Mouse (Mus musculus): Measurements from ENCODE around the gene Ddit4. TPM values are rescaled to one million over a fixed set of nuclear protein-coding genes. Genes with fewer than 3 reads are reported as not detected.

Gene Ddit4
- polyA plus RNA-seq, 1 experiment, result 266 TPM

DNA sequence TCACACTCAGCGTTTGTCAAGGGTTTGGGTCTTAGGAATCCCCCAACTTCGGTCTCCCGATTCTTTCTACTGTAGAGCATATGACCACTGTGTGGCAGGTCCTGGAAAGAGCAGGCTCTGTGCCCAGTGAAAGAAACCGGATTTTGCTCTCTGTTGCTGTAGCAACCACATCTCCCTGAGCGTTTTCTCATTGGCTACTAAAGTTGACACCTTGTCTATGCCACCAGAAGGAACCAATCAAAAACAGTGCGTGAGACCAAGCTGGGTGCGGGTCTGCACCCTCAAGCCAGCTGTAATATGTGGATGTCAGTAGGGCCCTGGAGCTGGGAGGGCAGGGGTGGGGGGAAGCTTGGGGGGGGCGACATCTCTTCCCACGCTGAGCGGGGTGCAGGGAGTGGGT, 20.6 kb downstream of the Ddit4 start:
- H3ac ChIP-seq (ENCODE audit: control insufficient read depth, insufficient read length), result no peak overlapping the region
- no peaks in the 10 kb centered on the region for H3K36me3 ChIP-seq (ENCODE audit: control insufficient read depth, insufficient read depth)
- H3K4me2 ChIP-seq (ENCODE audit: low read depth), result no peak overlapping the region
- H3K79me2 ChIP-seq (ENCODE audit: control insufficient read depth, insufficient read depth), result no peaks in the 10 kb centered on the region
- no peak for TF ChIP-seq SRF (IDR thresholded peaks at IDR 0.05; ENCODE audit: control insufficient read depth, insufficient read length, low read depth)
- TF ChIP-seq REST (IDR thresholded peaks at IDR 0.05; ENCODE audit: insufficient read depth, insufficient read length), result no peak
- TF ChIP-seq MYOD1 (IDR thresholded peaks at IDR 0.05; ENCODE audit: control insufficient read depth in 1 of 3, insufficient read length in 2 of 3, low read depth in 2 of 3), result no peak
- TF ChIP-seq CEBPB (IDR thresholded peaks at IDR 0.05; ENCODE audit: insufficient read depth, poor library complexity, severe bottlenecking), result no peak
- TF ChIP-seq E2F4 (IDR thresholded peaks at IDR 0.05; ENCODE audit: insufficient read depth), result no peak
- no peak for TF ChIP-seq MAX (IDR thresholded peaks at IDR 0.05; ENCODE audit: low read depth)
- TF ChIP-seq TCF12 (IDR thresholded peaks at IDR 0.05; ENCODE audit: insufficient read depth, poor library complexity, severe bottlenecking), result no peak
- TF ChIP-seq POLR2A (IDR thresholded peaks at IDR 0.05; ENCODE audit: insufficient read length, low read depth), result no peak
- TF ChIP-seq MYOG (IDR thresholded peaks at IDR 0.05; ENCODE audit: control insufficient read depth in 1 of 3, insufficient read depth in 1 of 3, insufficient read length in 2 of 3, low read depth in 2 of 3), result no peak
- no peak for TF ChIP-seq USF1 (IDR thresholded peaks at IDR 0.05; ENCODE audit: low read depth)
- no peak for TF ChIP-seq TCF3 (IDR thresholded peaks at IDR 0.05; ENCODE audit: insufficient read length, low read depth)
- H3K4me3 ChIP-seq, result no peak overlapping the region
- H3K27me3 ChIP-seq (ENCODE audit: control insufficient read depth, insufficient read depth, insufficient read length), result no peaks in the 10 kb centered on the region

- TF ChIP-seq USF1 (IDR thresholded peaks at IDR 0.05; ENCODE audit: low read depth) (no peak), POLR2AphosphoS2 (IDR thresholded peaks at IDR 0.05; ENCODE audit: insufficient read length, low read depth) (no peak), MAX (IDR thresholded peaks at IDR 0.05; ENCODE audit: low read depth) (no peak), E2F4 (IDR thresholded peaks at IDR 0.05; ENCODE audit: insufficient read depth) (no peak), REST (IDR thresholded peaks at IDR 0.05; ENCODE audit: insufficient read depth, insufficient read length) (no peak), CEBPB (IDR thresholded peaks at IDR 0.05; ENCODE audit: insufficient read depth, poor library complexity, severe bottlenecking) (no peak), SRF (IDR thresholded peaks at IDR 0.05; ENCODE audit: control insufficient read depth, insufficient read length, low read depth) (no peak), MYOG (IDR thresholded peaks at IDR 0.05; ENCODE audit: control insufficient read depth in 1 of 3, insufficient read depth in 1 of 3, insufficient read length in 2 of 3, low read depth in 2 of 3) (no peak), TCF3 (IDR thresholded peaks at IDR 0.05; ENCODE audit: insufficient read length, low read depth) (no peak), MYOD1 (IDR thresholded peaks at IDR 0.05; ENCODE audit: control insufficient read depth in 1 of 3, insufficient read length in 2 of 3, low read depth in 2 of 3) (no peak), TCF12 (IDR thresholded peaks at IDR 0.05; ENCODE audit: insufficient read depth, poor library complexity, severe bottlenecking) (no peak), POLR2A (IDR thresholded peaks at IDR 0.05; ENCODE audit: insufficient read length, low read depth) (no peak)
Measured at GRCm38 (mm10) chr10:59929205-59929604, 22.4 kb downstream of the Ddit4 start.

DNA sequence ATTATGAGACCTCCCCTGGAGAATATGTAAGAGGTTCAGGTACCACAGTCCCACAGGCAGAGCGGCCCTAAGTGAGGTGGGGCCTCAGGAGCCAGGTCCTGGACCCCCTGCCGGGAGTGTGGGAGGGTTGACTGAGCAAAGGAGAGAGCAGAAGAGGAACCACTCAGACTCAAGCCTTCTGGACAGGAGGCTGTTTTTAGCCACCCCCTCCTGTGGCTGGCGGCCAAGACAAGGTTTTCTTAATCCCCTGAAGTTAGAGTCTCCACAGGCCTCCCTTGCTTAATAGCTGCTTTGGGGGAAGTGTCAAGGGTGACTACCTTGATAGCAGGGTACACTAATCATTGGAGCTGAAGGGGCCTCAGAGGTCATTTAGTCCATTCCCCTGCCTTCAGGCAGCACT, 27.3 kb downstream of the Ddit4 start:
- Histone ChIP-seq H3K4me2 (ENCODE audit: low read depth) (no peak overlapping the region), H3K4me3 (no peak overlapping the region), H3K27me3 (ENCODE audit: control insufficient read depth, insufficient read depth, insufficient read length) (no peaks in the 10 kb centered on the region), H3K79me2 (ENCODE audit: control insufficient read depth, insufficient read depth) (no peaks in the 10 kb centered on the region), H3K36me3 (ENCODE audit: control insufficient read depth, insufficient read depth) (no peaks in the 10 kb centered on the region), H3ac (ENCODE audit: control insufficient read depth, insufficient read length) (no peak overlapping the region)
- TF ChIP-seq POLR2AphosphoS2 (IDR thresholded peaks at IDR 0.05; ENCODE audit: insufficient read length, low read depth) (no peak), USF1 (IDR thresholded peaks at IDR 0.05; ENCODE audit: low read depth) (no peak), SRF (IDR thresholded peaks at IDR 0.05; ENCODE audit: control insufficient read depth, insufficient read length, low read depth) (no peak), MAX (IDR thresholded peaks at IDR 0.05; ENCODE audit: low read depth) (no peak), TCF3 (IDR thresholded peaks at IDR 0.05; ENCODE audit: insufficient read length, low read depth) (no peak), TCF12 (IDR thresholded peaks at IDR 0.05; ENCODE audit: insufficient read depth, poor library complexity, severe bottlenecking) (no peak), MYOG (IDR thresholded peaks at IDR 0.05; ENCODE audit: control insufficient read depth in 1 of 3, insufficient read depth in 1 of 3, insufficient read length in 2 of 3, low read depth in 2 of 3) (no peak), POLR2A (IDR thresholded peaks at IDR 0.05; ENCODE audit: insufficient read length, low read depth) (no peak), MYOD1 (IDR thresholded peaks at IDR 0.05; ENCODE audit: control insufficient read depth in 1 of 3, insufficient read length in 2 of 3, low read depth in 2 of 3) (no peak)

More at GRCm38 (mm10) chr10:59929205-59929604, 22.4 kb downstream of the Ddit4 start:
- no peak overlapping the region for H3K4me2 ChIP-seq (ENCODE audit: low read depth)
- no peak overlapping the region for H3K4me3 ChIP-seq
- H3ac ChIP-seq (ENCODE audit: control insufficient read depth, insufficient read length), result no peak overlapping the region
- no peaks in the 10 kb centered on the region for H3K36me3 ChIP-seq (ENCODE audit: control insufficient read depth, insufficient read depth)
- H3K27me3 ChIP-seq (ENCODE audit: control insufficient read depth, insufficient read depth, insufficient read length), result no peaks in the 10 kb centered on the region
- no peaks in the 10 kb centered on the region for H3K79me2 ChIP-seq (ENCODE audit: control insufficient read depth, insufficient read depth)

DNA sequence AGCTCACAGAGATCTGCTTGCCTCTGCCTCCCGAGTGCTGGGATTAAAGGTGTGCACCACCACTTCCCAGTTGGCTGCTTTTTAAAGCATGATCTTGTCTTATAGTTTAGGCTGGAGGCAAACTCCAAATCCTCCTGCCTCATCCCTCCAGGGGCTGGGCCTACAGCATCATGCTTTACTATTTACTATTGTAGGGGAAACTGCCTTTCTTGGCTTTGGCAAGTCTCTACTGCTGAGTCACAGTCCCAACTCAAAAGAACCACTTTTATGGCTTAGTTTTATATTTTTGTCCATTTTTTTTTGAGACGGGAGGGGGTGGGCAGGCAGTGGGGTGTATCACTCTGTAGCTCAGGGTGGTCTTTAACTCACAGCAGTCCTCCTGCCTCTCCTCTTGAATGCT, 28.1 kb downstream of the Ddit4 start:
- Histone ChIP-seq H3K27me3 (ENCODE audit: control insufficient read depth, insufficient read depth, insufficient read length) (no peaks in the 10 kb centered on the region), H3ac (ENCODE audit: control insufficient read depth, insufficient read length) (no peak overlapping the region), H3K79me2 (ENCODE audit: control insufficient read depth, insufficient read depth) (no peaks in the 10 kb centered on the region), H3K36me3 (ENCODE audit: control insufficient read depth, insufficient read depth) (no peaks in the 10 kb centered on the region), H3K4me2 (ENCODE audit: low read depth) (no peak overlapping the region), H3K4me3 (no peak overlapping the region)
- no peak for TF ChIP-seq TCF12 (IDR thresholded peaks at IDR 0.05; ENCODE audit: insufficient read depth, poor library complexity, severe bottlenecking)
- no peak for TF ChIP-seq E2F4 (IDR thresholded peaks at IDR 0.05; ENCODE audit: insufficient read depth)
- no peak for TF ChIP-seq POLR2AphosphoS2 (IDR thresholded peaks at IDR 0.05; ENCODE audit: insufficient read length, low read depth)
- TF ChIP-seq MYOD1 (IDR thresholded peaks at IDR 0.05; ENCODE audit: control insufficient read depth in 1 of 3, insufficient read length in 2 of 3, low read depth in 2 of 3), result no peak
- no peak for TF ChIP-seq CEBPB (IDR thresholded peaks at IDR 0.05; ENCODE audit: insufficient read depth, poor library complexity, severe bottlenecking)
- no peak for TF ChIP-seq MYOG (IDR thresholded peaks at IDR 0.05; ENCODE audit: control insufficient read depth in 1 of 3, insufficient read depth in 1 of 3, insufficient read length in 2 of 3, low read depth in 2 of 3)
- TF ChIP-seq TCF3 (IDR thresholded peaks at IDR 0.05; ENCODE audit: insufficient read length, low read depth), result no peak
